Mouse (Mus musculus) lung, postnatal 0 days (tissue): ENCODE results near the gene Gchfr. TPM values are rescaled to one million over a fixed set of nuclear protein-coding genes. Genes with fewer than 3 reads are reported as not detected.
A peak's percentile ranks its signal among the peaks of the same experiment; 100 is the strongest.

Source experiments
- ATAC-seq: fragments of 200-750 bp; cut with Nextera tagmentation; 2 replicates; pipeline ENCODE4 v1.8.0; 2017; ENCODE audit warnings: moderate library complexity
- DNase-seq: peaks from one replicate; pipeline ENCODE4 v3.0.0-alpha.2; 2016; ENCODE audit warnings: low spot score
- H3K27ac ChIP-seq: fragments of 300-500 bp; sonication (generic); 2 replicates; pipeline ENCODE4 v1.5.1; 2014; ENCODE audit warnings: antibody characterized with exemption, mild to moderate bottlenecking, low read length, mixed read lengths
- H3K27me3 ChIP-seq: fragments of 300-500 bp; sonication (generic); replicated peaks from 2 replicates; pipeline ENCODE4 v1.6.1; 2014; ENCODE audit warnings: low read length, mixed read lengths; ENCODE audit not compliant: insufficient read depth
- H3K36me3 ChIP-seq: fragments of 300-500 bp; sonication (generic); 2 replicates; pipeline ENCODE4 v1.6.1; 2014; ENCODE audit warnings: low read length, mixed read lengths; ENCODE audit not compliant: insufficient read depth
- H3K4me1 ChIP-seq: fragments of 300-500 bp; sonication (generic); 2 replicates; pipeline ENCODE4 v1.6.1; 2014; ENCODE audit warnings: antibody characterized with exemption, low read depth, low read length, mixed read lengths; ENCODE audit not compliant: insufficient read depth
- H3K4me2 ChIP-seq: fragments of 300-500 bp; sonication (generic); replicated peaks from 2 replicates; pipeline ENCODE4 v1.6.1; 2014; ENCODE audit warnings: low read depth, mild to moderate bottlenecking, low read length, moderate library complexity, mixed read lengths
- H3K4me3 ChIP-seq: fragments of 300-500 bp; sonication (generic); 2 replicates; pipeline ENCODE4 v1.5.1; 2014; ENCODE audit warnings: low read depth, low read length
- H3K9ac ChIP-seq: fragments of 300-500 bp; sonication (generic); replicated peaks from 2 replicates; pipeline ENCODE4 v1.6.1; 2014; ENCODE audit warnings: low read depth, mild to moderate bottlenecking
- H3K9me3 ChIP-seq: fragments of 300-500 bp; sonication (generic); 2 replicates; pipeline ENCODE4 v1.6.1; 2016; ENCODE audit warnings: low read length, mixed read lengths
- CTCF ChIP-seq: IDR thresholded peaks from 2 replicates; pipeline ENCODE4 v1.5.1; 2016; ENCODE audit warnings: antibody characterized with exemption, mild to moderate bottlenecking
- EP300 ChIP-seq: IDR thresholded peaks from 2 replicates; pipeline ENCODE4 v1.6.1; 2016; ENCODE audit warnings: antibody characterized with exemption, mild to moderate bottlenecking, control low read depth
- WGBS: fragments of 180-500 bp; shearing (Covaris S2); extraction: QIAGEN DNeasy Blood & Tissue Kit; methylation state at CpG from one replicate; pipeline ENCODE4 v1.1.7; 2014; 5-methylcytosine and 5-hydroxymethylcytosine counted together
- polyA plus RNA-seq: library from polyadenylated mRNA; unstranded; fragments of >200 nt; fragmentation: Nextera tagmentation; extraction: Ambion mirVana; gene quantifications from 2 replicates; pipeline ENCODE4 v1.2.1, GENCODE M21; 2015

Gene Gchfr
- polyA plus RNA-seq, 1 experiment from 2014 or later: 14.2 TPM

DNA sequence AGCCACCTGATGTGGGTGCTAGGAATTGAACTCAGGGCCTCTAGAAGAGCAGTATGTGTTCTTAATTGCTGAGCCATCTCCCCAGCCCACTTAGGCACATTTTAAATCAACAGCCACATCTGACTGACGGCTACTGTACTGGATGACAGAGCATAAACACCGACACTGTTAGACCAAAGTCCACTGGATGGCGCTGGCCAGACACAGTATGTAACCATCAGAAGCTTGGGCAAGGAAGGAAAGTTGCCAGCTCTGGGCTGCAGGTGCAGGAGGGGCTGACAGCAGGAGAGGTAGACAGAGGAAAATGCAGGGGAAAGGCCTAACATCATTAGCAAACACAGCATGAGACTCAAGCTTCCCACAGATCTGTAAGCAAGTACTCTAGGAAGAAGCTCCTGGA is 9.2 kb downstream of the Gchfr start:
- no peaks in the 10 kb centered on the region for H3K27me3 ChIP-seq
- 60% methylated on average over 3 of the region's 3 CpGs for WGBS
- TF ChIP-seq EP300 (no peak), CTCF (no peak)

GRCm38 (mm10) chr2:119177384-119177939 is 9.9 kb downstream of the Gchfr start:
- H3K9me3 ChIP-seq: no peaks in the 10 kb centered on the region
- no peaks in the 10 kb centered on the region for H3K27me3 ChIP-seq
- H3K27ac ChIP-seq: no peak overlapping the region
- 0 out of 2 replicates have a peak, but pooled peaks cover 8% of the 10 kb centered on the region for H3K36me3 ChIP-seq
- ATAC-seq (no peak), DNase-seq (no peak)
- no peak overlapping the region for H3K4me3 ChIP-seq
- no peak overlapping the region for H3K4me2 ChIP-seq
- H3K9ac ChIP-seq: no peak overlapping the region
- WGBS: 71% methylated on average over 5 of the region's 5 CpGs
- H3K4me1 ChIP-seq: no peaks in the 10 kb centered on the region
- no peak for TF ChIP-seq EP300
- TF ChIP-seq CTCF: no peak

More for the DNA sequence above, 9.2 kb downstream of the Gchfr start:
- Histone ChIP-seq H3K9ac (no peak overlapping the region), H3K9me3 (no peaks in the 10 kb centered on the region), H3K36me3 (0 out of 2 replicates have a peak, but pooled peaks cover 8% of the 10 kb centered on the region), H3K4me2 (no peak overlapping the region), H3K27ac (no peak overlapping the region), H3K4me3 (no peak overlapping the region), H3K4me1 (no peaks in the 10 kb centered on the region)
- DNase-seq: no peak
- ATAC-seq: no peak

DNA sequence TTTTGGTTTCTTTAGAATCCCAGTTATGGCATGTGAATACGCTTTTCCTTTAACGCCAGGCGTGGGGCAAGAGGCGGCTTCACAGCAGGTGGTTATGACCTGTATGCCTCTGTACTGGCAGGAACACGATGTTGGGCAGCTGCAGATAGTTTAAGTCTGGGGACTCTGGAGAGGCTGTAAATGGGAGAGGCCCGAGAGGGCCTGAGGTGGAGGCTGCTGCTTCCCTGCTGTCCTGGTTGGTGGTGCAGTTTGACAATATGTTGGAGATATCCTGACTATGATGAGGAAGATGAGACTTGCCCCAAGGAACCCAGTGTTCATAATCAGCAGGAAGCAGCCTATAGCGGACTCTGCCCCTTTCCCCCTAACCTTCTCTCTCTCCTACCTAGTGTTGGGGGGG is 15.3 kb downstream of the Gchfr start:
- no peak for ATAC-seq
- DNase-seq: no peak
- Histone ChIP-seq H3K9ac (no peak overlapping the region), H3K4me3 (no peak overlapping the region), H3K9me3 (no peaks in the 10 kb centered on the region), H3K4me2 (no peak overlapping the region), H3K27ac (no peak overlapping the region), H3K36me3 (peaks cover 13% of the 10 kb centered on the region; the same call in 1 of the 2 replicates), H3K4me1 (no peaks in the 10 kb centered on the region), H3K27me3 (no peaks in the 10 kb centered on the region)
- WGBS: 85% methylated on average over 7 of the region's 7 CpGs
- TF ChIP-seq EP300 (no peak), CTCF (no peak)

- Histone ChIP-seq H3K4me2 (peak overlapping the region; percentile 62), H3K9ac (no peak overlapping the region), H3K27ac (no peak overlapping the region), H3K9me3 (no peaks in the 10 kb centered on the region), H3K4me1 (no peaks in the 10 kb centered on the region), H3K36me3 (peaks cover 5% of the 10 kb centered on the region; the same call in 1 of the 2 replicates), H3K27me3 (no peaks in the 10 kb centered on the region), H3K4me3 (peak overlapping the region; percentile 22; the same call in 1 of the 2 replicates)
- peak; percentile 83 for DNase-seq
- peak; percentile 89 for ATAC-seq
- peak; percentile 92 for TF ChIP-seq CTCF
- TF ChIP-seq EP300: no peak
- 5% methylated on average over 15 of the region's 15 CpGs for WGBS
These were observed 21.6 kb downstream of the Gchfr start for GRCm38 (mm10) chr2:119189029-119189710.

GRCm38 (mm10) chr2:119190969-119191368 is 23.4 kb downstream of the Gchfr start:
- Histone ChIP-seq H3K9ac (no peak overlapping the region), H3K9me3 (no peaks in the 10 kb centered on the region), H3K36me3 (no peaks in the 10 kb centered on the region), H3K4me2 (no peak overlapping the region), H3K27ac (peak overlapping the region; percentile 62), H3K4me1 (no peaks in the 10 kb centered on the region), H3K4me3 (no peak overlapping the region), H3K27me3 (no peaks in the 10 kb centered on the region)
- 61% methylated on average over 5 of the region's 5 CpGs for WGBS
- TF ChIP-seq EP300: no peak
- TF ChIP-seq CTCF: no peak
- DNase-seq: peak; percentile 73
- ATAC-seq: peak; percentile 61

GRCm38 (mm10) chr2:119194140-119194539 is 26.6 kb downstream of the Gchfr start:
- 72% methylated on average over 5 of the region's 5 CpGs for WGBS
- H3K27ac ChIP-seq: peak overlapping the region; percentile 52
- H3K4me2 ChIP-seq: no peak overlapping the region
- no peaks in the 10 kb centered on the region for H3K36me3 ChIP-seq
- ATAC-seq (no peak), DNase-seq (no peak)
- peaks cover 6% of the 10 kb centered on the region; the same call in 1 of the 2 replicates for H3K4me1 ChIP-seq
- H3K4me3 ChIP-seq: no peak overlapping the region
- no peaks in the 10 kb centered on the region for H3K9me3 ChIP-seq
- no peak for TF ChIP-seq EP300
- no peak for TF ChIP-seq CTCF
- H3K27me3 ChIP-seq: no peaks in the 10 kb centered on the region
- no peak overlapping the region for H3K9ac ChIP-seq
